Comparison of ENCODE assay signal across 8 mouse cellular contexts in genomic region chr2:148874617-148875334, GRCm38 (mm10). TPM values are rescaled to one million over a fixed set of nuclear protein-coding genes. Genes with fewer than 3 reads are reported as not detected.
A peak's percentile ranks its signal among the peaks of the same experiment; 100 is the strongest.
DNase-seq lines count a peak whose midpoint lies in the region; ATAC-seq and TF ChIP-seq lines count a peak whose summit lies in the region.

No protein-coding gene starts in this region.

- peak overlapping the region; percentile 92 to 95 for H3K27ac ChIP-seq in heart, embryonic 14.5 days (replicated peaks in 1 of 2; ENCODE audit: control insufficient read depth in 1 of 2, insufficient read depth in 1 of 2, low read depth in 2 of 2, low read length in 2 of 2)
- peak overlapping the region; percentile 93 for H3K27ac ChIP-seq in midbrain, embryonic 10.5 days (replicated peaks)

- no peaks in the 10 kb centered on the region for H3K27me3 ChIP-seq in C2C12 (ENCODE audit: control insufficient read depth, insufficient read depth, insufficient read length)
- H3K27me3 ChIP-seq in heart, embryonic 14.5 days (ENCODE audit: control insufficient read depth, insufficient read depth, low read length): no peaks in the 10 kb centered on the region
- no peaks in the 10 kb centered on the region for H3K27me3 ChIP-seq in midbrain, embryonic 10.5 days (ENCODE audit: low read depth, poor library complexity, severe bottlenecking)

- peak overlapping the region; percentile 91 for H3K9ac ChIP-seq in heart, embryonic 14.5 days (ENCODE audit: low read length)

- no peaks in the 10 kb centered on the region for H3K9me3 ChIP-seq in heart, embryonic 14.5 days (ENCODE audit: control insufficient read depth, low read length)
- no peaks in the 10 kb centered on the region for H3K9me3 ChIP-seq in midbrain, embryonic 10.5 days (replicated peaks)

- peaks cover 35 to 58% of the 10 kb centered on the region in 2 experiments for H3K4me1 ChIP-seq in heart, embryonic 14.5 days (ENCODE audit: control insufficient read depth in 2 of 2, insufficient read depth in 2 of 2, low read length in 2 of 2)
- H3K4me1 ChIP-seq in midbrain, embryonic 10.5 days: peaks cover 41% of the 10 kb centered on the region

- peak overlapping the region; percentile 78 for H3K4me2 ChIP-seq in heart, embryonic 14.5 days (ENCODE audit: low read length)

- peaks cover 37% of the 10 kb centered on the region for H3K79me2 ChIP-seq in C2C12 (ENCODE audit: control insufficient read depth, insufficient read depth)

- peak overlapping the region; percentile 95 for H3K4me3 ChIP-seq in C2C12 (ENCODE audit: insufficient read depth, poor library complexity, severe bottlenecking)
- peak overlapping the region; percentile 74 to 88 for H3K4me3 ChIP-seq in heart, embryonic 14.5 days (ENCODE audit: control insufficient read depth in 1 of 2, insufficient read depth in 1 of 2, low read depth in 1 of 2, low read length in 2 of 2)
- peak overlapping the region; percentile 84 for H3K4me3 ChIP-seq in midbrain, embryonic 10.5 days

- peak; percentile 59 for DNase-seq in MN1 (ENCODE audit: low spot score)
- peak; percentile 40 to 52 for DNase-seq in kidney, postnatal 25 days
- DNase-seq in midbrain, embryonic 10.5 days (ENCODE audit: low spot score): no peak
- no peak for DNase-seq in frontal cortex, postnatal 10 days (ENCODE audit: low spot score in 2 of 2)
- DNase-seq in thymus, postnatal 25 days: no peak

- ATAC-seq in common myeloid progenitor, adult 5-6 weeks (replicated peaks; ENCODE audit: low read depth, poor library complexity, severe bottlenecking): peak; percentile 46
- peak; percentile 14; the same call in 1 of the 2 replicates for ATAC-seq in heart, embryonic 14.5 days (ENCODE audit: insufficient number of reproducible peaks, insufficient read depth, low FRiP score, low read depth)

- WGBS in heart, embryonic 14.5 days: under 1% methylated on average over 34 of the region's 34 CpGs
- 3% methylated on average over 34 of the region's 34 CpGs for WGBS in midbrain, embryonic 10.5 days

- H3K79me3 ChIP-seq in C2C12 (ENCODE audit: low read depth): peaks cover 30% of the 10 kb centered on the region

- H3ac ChIP-seq in C2C12 (ENCODE audit: control insufficient read depth, insufficient read length, low read depth): peak overlapping the region; percentile 89

- H3K36me3 ChIP-seq in C2C12 (ENCODE audit: control insufficient read depth, insufficient read depth): peaks cover 32% of the 10 kb centered on the region
- peaks cover 22% of the 10 kb centered on the region for H3K36me3 ChIP-seq in heart, embryonic 14.5 days (ENCODE audit: control insufficient read depth, insufficient read depth, low read length)
- peaks cover 33% of the 10 kb centered on the region for H3K36me3 ChIP-seq in midbrain, embryonic 10.5 days

- TF ChIP-seq CTCF in C2C12 (IDR thresholded peaks at IDR 0.05; ENCODE audit: control insufficient read depth, insufficient read depth, insufficient read length): no peak

TF ChIP-seq in C2C12, 6 proteins besides CTCF, POLR2A, EP300 and RAD21:
- TF ChIP-seq USF1 (IDR thresholded peaks at IDR 0.05; ENCODE audit: low read depth): no peak
- TF ChIP-seq MAX (IDR thresholded peaks at IDR 0.05): peak; percentile 51
TF ChIP-seq in C2C12: peak in this region for 1.

RNA-seq across cellular contexts. Expression of gene Cst3, which starts 0.7 kb away (rescaled TPM):
- 617 TPM for polyA plus RNA-seq in C2C12 (2012; fragmentation: generic; extraction: Trizol)
- 267 and 297 TPM in 2 replicates for total RNA-seq in common myeloid progenitor, adult 5-6 weeks (2017)
- 901 and 992 TPM in 2 replicates for polyA plus RNA-seq in heart, embryonic 14.5 days (2014; fragmentation: Nextera tagmentation; extraction: Ambion mirVana)
- polyA plus RNA-seq in midbrain, embryonic 10.5 days (2016; fragmentation: Nextera tagmentation; extraction: Ambion mirVana): 291 and 331 TPM in 2 replicates

RNA-seq across cellular contexts. Expression of gene 9230104L09Rik, which starts 9.9 kb away (rescaled TPM):
- polyA plus RNA-seq in C2C12 (2012; fragmentation: generic; extraction: Trizol): not detected
- total RNA-seq in common myeloid progenitor, adult 5-6 weeks (2017): not detected in 2 replicates
- 0.32 TPM in 1 of 2 replicates, not detected in the other for polyA plus RNA-seq in heart, embryonic 14.5 days (2014; fragmentation: Nextera tagmentation; extraction: Ambion mirVana)
- not detected in 2 replicates for polyA plus RNA-seq in midbrain, embryonic 10.5 days (2016; fragmentation: Nextera tagmentation; extraction: Ambion mirVana)

RNA-seq across cellular contexts. Expression of gene Cst9, which starts 39.8 kb away (rescaled TPM):
- polyA plus RNA-seq in C2C12 (2012; fragmentation: generic; extraction: Trizol): 0.06 TPM
- not detected in 2 replicates for total RNA-seq in common myeloid progenitor, adult 5-6 weeks (2017)
- 3.0 and 6.8 TPM in 2 replicates for polyA plus RNA-seq in heart, embryonic 14.5 days (2014; fragmentation: Nextera tagmentation; extraction: Ambion mirVana)
- not detected in 2 replicates for polyA plus RNA-seq in midbrain, embryonic 10.5 days (2016; fragmentation: Nextera tagmentation; extraction: Ambion mirVana)

RNA-seq across cellular contexts. Expression of gene Cst13, which starts 54.9 kb away (rescaled TPM):
- polyA plus RNA-seq in C2C12 (2012; fragmentation: generic; extraction: Trizol): not detected
- not detected in 2 replicates for total RNA-seq in common myeloid progenitor, adult 5-6 weeks (2017)
- polyA plus RNA-seq in heart, embryonic 14.5 days (2014; fragmentation: Nextera tagmentation; extraction: Ambion mirVana): not detected in 2 replicates
- not detected in 2 replicates for polyA plus RNA-seq in midbrain, embryonic 10.5 days (2016; fragmentation: Nextera tagmentation; extraction: Ambion mirVana)

Comparison
In these comparisons a context has a peak if more than half of its experiments do, and no peak if none do; other contexts are left out.
1. DNase-seq: peak in MN1 (single experiment) and kidney, postnatal 25 days (2 of 2); none in midbrain, embryonic 10.5 days (single experiment), frontal cortex, postnatal 10 days (0 of 2) and thymus, postnatal 25 days (single experiment).
2. Peak in every context shown above with its lines, with median percentiles within 50 percentile points of each other: H3K4me3 ChIP-seq.